Mouse (Mus musculus): ENCODE measurements around the gene Rapgef4. TPM values are rescaled to one million over a fixed set of nuclear protein-coding genes. Genes with fewer than 3 reads are reported as not detected.
A peak's percentile ranks its signal among the peaks of the same experiment; 100 is the strongest.

Gene Rapgef4
- polyA plus RNA-seq, 1 experiment from 2014 or later: 23.4 TPM

- Histone ChIP-seq H3K27me3 (replicated peaks; ENCODE audit: control insufficient read depth, insufficient read depth, low read length) (no peaks in the 10 kb centered on the region), H3K4me1 (replicated peaks; ENCODE audit: control insufficient read depth, insufficient read depth, low read length) (peaks cover 16% of the 10 kb centered on the region), H3K9ac (replicated peaks; ENCODE audit: low read depth, low read length) (no peak overlapping the region), H3K9me3 (ENCODE audit: control insufficient read depth, low read length) (no peaks in the 10 kb centered on the region), H3K36me3 (ENCODE audit: control insufficient read depth, insufficient read depth) (no peaks in the 10 kb centered on the region), H3K4me2 (ENCODE audit: low read length) (no peak overlapping the region), H3K27ac (ENCODE audit: low read length) (peak overlapping the region; percentile 10; the same call in 1 of the 2 replicates), H3K4me3 (replicated peaks; ENCODE audit: low read length) (no peak overlapping the region)
- ATAC-seq: no peak
- 34% methylated on average over 4 of the region's 4 CpGs for WGBS
These were observed 272.8 kb downstream of the Rapgef4 start for GRCm38 (mm10) chr2:72253882-72254281.

- WGBS: 28% methylated on average over 14 of the region's 14 CpGs
- H3K27ac ChIP-seq (ENCODE audit: low read length): 0 out of 2 replicates have a peak overlapping the region, but pooled peaks have one; percentile 4
- H3K9me3 ChIP-seq (ENCODE audit: control insufficient read depth, low read length): no peaks in the 10 kb centered on the region
- H3K4me2 ChIP-seq (ENCODE audit: low read length): peak overlapping the region; percentile 34
- peaks cover 16% of the 10 kb centered on the region for H3K4me1 ChIP-seq (replicated peaks; ENCODE audit: control insufficient read depth, insufficient read depth, low read length)
- no peaks in the 10 kb centered on the region for H3K36me3 ChIP-seq (ENCODE audit: control insufficient read depth, insufficient read depth)
- no peaks in the 10 kb centered on the region for H3K27me3 ChIP-seq (replicated peaks; ENCODE audit: control insufficient read depth, insufficient read depth, low read length)
- ATAC-seq: peak; percentile 63; the same call in 1 of the 2 replicates
- H3K4me3 ChIP-seq (replicated peaks; ENCODE audit: low read length): no peak overlapping the region
- no peak overlapping the region; the same call in 1 of the 2 replicates for H3K9ac ChIP-seq (replicated peaks; ENCODE audit: low read depth, low read length)
These were observed 274.0 kb downstream of the Rapgef4 start for GRCm38 (mm10) chr2:72254813-72255582.

- H3K9me3 ChIP-seq (ENCODE audit: control insufficient read depth, low read length): no peaks in the 10 kb centered on the region
- H3K4me1 ChIP-seq (replicated peaks; ENCODE audit: control insufficient read depth, insufficient read depth, low read length): no peaks in the 10 kb centered on the region
- no peak overlapping the region for H3K4me3 ChIP-seq (replicated peaks; ENCODE audit: low read length)
- no peaks in the 10 kb centered on the region for H3K36me3 ChIP-seq (ENCODE audit: control insufficient read depth, insufficient read depth)
- no peak overlapping the region for H3K9ac ChIP-seq (replicated peaks; ENCODE audit: low read depth, low read length)
- H3K27ac ChIP-seq (ENCODE audit: low read length): no peak overlapping the region
- no peak for ATAC-seq
- H3K27me3 ChIP-seq (replicated peaks; ENCODE audit: control insufficient read depth, insufficient read depth, low read length): no peaks in the 10 kb centered on the region
- no peak overlapping the region for H3K4me2 ChIP-seq (ENCODE audit: low read length)
- WGBS: 89% methylated on average over 1 of the region's 1 CpGs
These were observed 279.7 kb downstream of the Rapgef4 start for GRCm38 (mm10) chr2:72260704-72261103.

- no peak for ATAC-seq
- H3K9me3 ChIP-seq (ENCODE audit: control insufficient read depth, low read length): no peaks in the 10 kb centered on the region
- 92% methylated on average over 6 of the region's 6 CpGs for WGBS
These were observed 281.9 kb downstream of the Rapgef4 start for GRCm38 (mm10) chr2:72262814-72263480.

GRCm38 (mm10) chr2:72267390-72267789, 286.4 kb downstream of the Rapgef4 start:
- Histone ChIP-seq H3K9ac (replicated peaks; ENCODE audit: low read depth, low read length) (no peak overlapping the region), H3K4me2 (ENCODE audit: low read length) (no peak overlapping the region), H3K4me3 (replicated peaks; ENCODE audit: low read length) (no peak overlapping the region), H3K27me3 (replicated peaks; ENCODE audit: control insufficient read depth, insufficient read depth, low read length) (no peaks in the 10 kb centered on the region), H3K27ac (ENCODE audit: low read length) (no peak overlapping the region), H3K4me1 (replicated peaks; ENCODE audit: control insufficient read depth, insufficient read depth, low read length) (no peaks in the 10 kb centered on the region), H3K9me3 (ENCODE audit: control insufficient read depth, low read length) (no peaks in the 10 kb centered on the region), H3K36me3 (ENCODE audit: control insufficient read depth, insufficient read depth) (no peaks in the 10 kb centered on the region)
- 90% methylated on average over 6 of the region's 6 CpGs for WGBS
- ATAC-seq: no peak

More at GRCm38 (mm10) chr2:72262814-72263480, 281.9 kb downstream of the Rapgef4 start:
- Histone ChIP-seq H3K9ac (replicated peaks; ENCODE audit: low read depth, low read length) (no peak overlapping the region), H3K4me1 (replicated peaks; ENCODE audit: control insufficient read depth, insufficient read depth, low read length) (no peaks in the 10 kb centered on the region), H3K4me3 (replicated peaks; ENCODE audit: low read length) (no peak overlapping the region), H3K4me2 (ENCODE audit: low read length) (no peak overlapping the region), H3K27me3 (replicated peaks; ENCODE audit: control insufficient read depth, insufficient read depth, low read length) (no peaks in the 10 kb centered on the region), H3K27ac (ENCODE audit: low read length) (no peak overlapping the region), H3K36me3 (ENCODE audit: control insufficient read depth, insufficient read depth) (no peaks in the 10 kb centered on the region)

GRCm38 (mm10) chr2:72269651-72270341, 288.8 kb downstream of the Rapgef4 start:
- no peaks in the 10 kb centered on the region for H3K36me3 ChIP-seq (ENCODE audit: control insufficient read depth, insufficient read depth)
- no peak overlapping the region for H3K27ac ChIP-seq (ENCODE audit: low read length)
- no peak overlapping the region for H3K4me3 ChIP-seq (replicated peaks; ENCODE audit: low read length)
- H3K4me1 ChIP-seq (replicated peaks; ENCODE audit: control insufficient read depth, insufficient read depth, low read length): no peaks in the 10 kb centered on the region
- H3K27me3 ChIP-seq (replicated peaks; ENCODE audit: control insufficient read depth, insufficient read depth, low read length): no peaks in the 10 kb centered on the region
- H3K9me3 ChIP-seq (ENCODE audit: control insufficient read depth, low read length): no peaks in the 10 kb centered on the region
- H3K4me2 ChIP-seq (ENCODE audit: low read length): no peak overlapping the region
- no peak for ATAC-seq
- 74% methylated on average over 4 of the region's 4 CpGs for WGBS
- no peak overlapping the region for H3K9ac ChIP-seq (replicated peaks; ENCODE audit: low read depth, low read length)

GRCm38 (mm10) chr2:72278247-72278873, 297.3 kb downstream of the Rapgef4 start:
- 68% methylated on average over 4 of the region's 4 CpGs for WGBS
- Histone ChIP-seq H3K27ac (ENCODE audit: low read length) (no peak overlapping the region), H3K9ac (replicated peaks; ENCODE audit: low read depth, low read length) (no peak overlapping the region), H3K9me3 (ENCODE audit: control insufficient read depth, low read length) (no peaks in the 10 kb centered on the region), H3K27me3 (replicated peaks; ENCODE audit: control insufficient read depth, insufficient read depth, low read length) (no peaks in the 10 kb centered on the region), H3K4me2 (ENCODE audit: low read length) (no peak overlapping the region), H3K4me3 (replicated peaks; ENCODE audit: low read length) (no peak overlapping the region), H3K4me1 (replicated peaks; ENCODE audit: control insufficient read depth, insufficient read depth, low read length) (no peaks in the 10 kb centered on the region), H3K36me3 (ENCODE audit: control insufficient read depth, insufficient read depth) (no peaks in the 10 kb centered on the region)
- no peak for ATAC-seq

GRCm38 (mm10) chr2:72280524-72280923, 299.5 kb downstream of the Rapgef4 start:
- Histone ChIP-seq H3K4me1 (replicated peaks; ENCODE audit: control insufficient read depth, insufficient read depth, low read length) (peaks cover 4% of the 10 kb centered on the region; the same call in 1 of the 2 replicates), H3K9ac (replicated peaks; ENCODE audit: low read depth, low read length) (no peak overlapping the region), H3K27ac (ENCODE audit: low read length) (no peak overlapping the region), H3K36me3 (ENCODE audit: control insufficient read depth, insufficient read depth) (no peaks in the 10 kb centered on the region), H3K4me2 (ENCODE audit: low read length) (no peak overlapping the region), H3K27me3 (replicated peaks; ENCODE audit: control insufficient read depth, insufficient read depth, low read length) (peaks cover 3% of the 10 kb centered on the region; the same call in 1 of the 2 replicates), H3K9me3 (ENCODE audit: control insufficient read depth, low read length) (no peaks in the 10 kb centered on the region), H3K4me3 (replicated peaks; ENCODE audit: low read length) (no peak overlapping the region)
- 91% methylated on average over 5 of the region's 5 CpGs for WGBS
- ATAC-seq: no peak

- Histone ChIP-seq H3K9ac (replicated peaks; ENCODE audit: low read depth, low read length) (no peak overlapping the region), H3K4me2 (ENCODE audit: low read length) (no peak overlapping the region), H3K36me3 (ENCODE audit: control insufficient read depth, insufficient read depth) (no peaks in the 10 kb centered on the region), H3K27ac (ENCODE audit: low read length) (no peak overlapping the region), H3K4me3 (replicated peaks; ENCODE audit: low read length) (no peak overlapping the region), H3K9me3 (ENCODE audit: control insufficient read depth, low read length) (no peaks in the 10 kb centered on the region), H3K4me1 (replicated peaks; ENCODE audit: control insufficient read depth, insufficient read depth, low read length) (peaks cover 7% of the 10 kb centered on the region; the same call in 1 of the 2 replicates), H3K27me3 (replicated peaks; ENCODE audit: control insufficient read depth, insufficient read depth, low read length) (peaks cover 3% of the 10 kb centered on the region; the same call in 1 of the 2 replicates)
- 92% methylated on average over 14 of the region's 14 CpGs for WGBS
- no peak for ATAC-seq
These were observed 300.9 kb downstream of the Rapgef4 start for GRCm38 (mm10) chr2:72281971-72282370.

Measured in forebrain, embryonic 16.5 days (tissue).